Mouse (Mus musculus) liver, embryonic 11.5 days (tissue): ENCODE results near the gene Gm49450. TPM values are rescaled to one million over a fixed set of nuclear protein-coding genes. Genes with fewer than 3 reads are reported as not detected.
"Not testable (repeated sequence)": the region's sequence is repeated elsewhere in the genome, so short reads cannot be mapped to it uniquely, and the experiment has no call there.

Source experiments
- ATAC-seq: fragments of 200-750 bp; cut with Nextera tagmentation; replicated peaks from 2 replicates; pipeline ENCODE4 v1.8.0; 2017; ENCODE audit warnings: moderate number of reproducible peaks, mild to moderate bottlenecking, moderate TSS enrichment, moderate library complexity; ENCODE audit not compliant: low FRiP score
- DNase-seq: peaks from one replicate; pipeline ENCODE4 v3.0.0-alpha.2; 2017; ENCODE audit warnings: low spot score
- H3K27ac ChIP-seq: fragments of 300-500 bp; sonication (generic); 2 replicates; pipeline ENCODE4 v1.5.1; 2014; ENCODE audit warnings: mild to moderate bottlenecking, low read depth, low read length, control low read depth
- H3K27me3 ChIP-seq: fragments of 300-500 bp; sonication (generic); replicated peaks from 2 replicates; pipeline ENCODE4 v1.6.1; 2014; ENCODE audit warnings: low read length, mixed read lengths; ENCODE audit not compliant: control insufficient read depth, insufficient read depth
- H3K36me3 ChIP-seq: fragments of 300-500 bp; sonication (generic); 2 replicates; pipeline ENCODE4 v1.6.1; 2014; ENCODE audit warnings: mild to moderate bottlenecking, low read length, moderate library complexity, mixed read lengths; ENCODE audit not compliant: control insufficient read depth, insufficient read depth
- H3K4me1 ChIP-seq: fragments of 300-500 bp; sonication (generic); replicated peaks from 2 replicates; pipeline ENCODE4 v1.6.1; 2014; ENCODE audit warnings: low read length, mixed read lengths; ENCODE audit not compliant: control insufficient read depth, insufficient read depth
- H3K4me2 ChIP-seq: fragments of 300-500 bp; sonication (generic); 2 replicates; pipeline ENCODE4 v1.6.1; 2014; ENCODE audit warnings: mild to moderate bottlenecking, control low read depth, moderate library complexity
- H3K4me3 ChIP-seq: fragments of 300-500 bp; sonication (generic); 2 replicates; pipeline ENCODE4 v1.5.1; 2014; ENCODE audit warnings: low read depth, low read length, control low read depth
- H3K9ac ChIP-seq: fragments of 300-500 bp; sonication (generic); 2 replicates; pipeline ENCODE4 v1.6.1; 2014; ENCODE audit warnings: low read depth, low read length, control low read depth
- H3K9me3 ChIP-seq: fragments of 300-500 bp; sonication (generic); 2 replicates; pipeline ENCODE4 v1.6.1; 2016; ENCODE audit warnings: low read length, inconsistent platforms, mixed read lengths; ENCODE audit not compliant: control insufficient read depth
- WGBS: fragments of 180-500 bp; shearing (Covaris S2); extraction: QIAGEN DNeasy Blood & Tissue Kit; methylation state at CpG from one replicate; pipeline ENCODE4 v1.1.7; 2014; 5-methylcytosine and 5-hydroxymethylcytosine counted together
- polyA plus RNA-seq: library from polyadenylated mRNA; unstranded; fragments of >200 nt; fragmentation: Nextera tagmentation; extraction: Ambion mirVana; gene quantifications from 2 replicates; pipeline ENCODE4 v1.2.1, GENCODE M21; 2014

Gene Gm49450
- polyA plus RNA-seq, 1 experiment from 2014 or later, result not detected

DNA sequence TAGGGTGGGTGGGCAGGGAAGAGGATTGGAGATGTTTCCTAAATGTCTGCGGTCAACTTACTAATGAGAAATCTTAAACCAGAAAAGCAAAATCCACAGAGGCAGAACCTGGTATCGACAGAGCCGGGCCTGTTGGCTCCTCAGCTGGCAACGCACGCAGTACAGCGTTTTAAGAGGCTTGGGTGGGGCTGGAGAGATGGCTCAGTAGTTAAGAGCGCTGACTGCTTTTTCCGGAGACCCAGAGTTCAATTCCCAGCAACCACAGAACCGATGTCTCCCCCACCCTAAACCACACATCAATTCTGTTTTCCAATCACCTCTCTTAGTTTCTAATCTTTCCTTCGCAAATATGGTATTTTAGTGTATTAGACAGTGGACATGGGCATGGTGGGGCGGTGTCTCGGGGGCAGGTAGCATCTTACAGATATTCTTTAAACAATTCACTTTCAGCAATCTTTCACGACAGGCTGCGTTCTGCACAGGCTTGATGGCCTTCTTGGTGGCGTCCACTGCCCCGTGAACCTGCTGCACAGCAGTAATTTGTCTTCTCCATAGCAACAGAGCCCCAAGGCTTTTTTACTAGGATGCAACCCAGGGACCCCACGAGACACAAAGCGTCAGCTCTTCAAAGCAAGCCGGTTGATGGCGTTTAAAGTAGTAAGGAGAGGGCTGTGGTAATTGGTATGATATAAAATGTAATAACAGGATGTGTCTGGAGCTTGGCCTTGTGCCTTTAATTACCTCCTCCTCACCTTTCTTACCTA is 25.2 kb upstream of the Gm49450 start:
- no peak overlapping the region for H3K27ac ChIP-seq
- H3K27me3 ChIP-seq, result no peaks in the 10 kb centered on the region
- H3K4me3 ChIP-seq, result no peak overlapping the region
- H3K9me3 ChIP-seq, result no peaks in the 10 kb centered on the region
- DNase-seq (no peak), ATAC-seq (no peak)
- no peak overlapping the region for H3K9ac ChIP-seq
- peaks cover 7% of the 10 kb centered on the region for H3K4me1 ChIP-seq
- WGBS, result 76% methylated on average over 20 of the region's 20 CpGs
- H3K36me3 ChIP-seq, result no peaks in the 10 kb centered on the region
- no peak overlapping the region for H3K4me2 ChIP-seq

DNA sequence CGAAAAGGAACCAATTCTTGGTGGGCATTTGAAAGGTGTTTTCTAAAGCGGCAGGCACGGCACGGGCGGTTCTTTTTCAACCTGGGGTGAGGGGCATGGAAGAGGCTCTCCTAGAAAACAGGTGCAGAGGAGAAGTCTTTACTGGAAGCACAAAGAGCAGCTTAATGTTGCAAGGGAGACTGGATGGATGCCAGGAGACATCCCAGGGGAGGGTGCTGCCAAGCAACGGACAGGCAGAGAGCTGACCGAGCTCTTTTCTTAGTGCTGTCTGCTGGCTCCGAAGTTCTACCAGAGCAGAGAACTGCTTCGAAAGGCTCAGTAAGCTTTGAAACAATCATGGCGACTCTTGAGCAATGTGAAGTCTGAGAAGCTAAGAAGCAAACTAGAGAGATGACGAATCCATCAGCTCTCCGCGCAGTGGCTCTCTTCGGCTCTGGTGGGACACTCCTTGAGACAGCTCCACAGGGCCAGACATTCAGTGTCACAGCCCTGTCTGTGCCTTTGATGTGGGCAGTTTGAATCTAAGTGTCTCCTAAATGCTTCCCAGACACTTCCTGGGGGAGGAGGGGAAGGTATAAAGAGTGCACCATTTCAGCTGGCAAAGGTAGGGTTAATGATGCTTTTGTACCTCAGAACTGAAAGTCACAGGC is 24.5 kb upstream of the Gm49450 start:
- H3K4me1 ChIP-seq, result peaks cover under 1% of the 10 kb centered on the region; the same call in 1 of the 2 replicates
- H3K36me3 ChIP-seq, result no peaks in the 10 kb centered on the region
- DNase-seq (no peak), ATAC-seq (no peak)
- no peak overlapping the region for H3K4me2 ChIP-seq
- no peak overlapping the region for H3K27ac ChIP-seq
- no peaks in the 10 kb centered on the region for H3K27me3 ChIP-seq
- WGBS, result 84% methylated on average over 14 of the region's 14 CpGs
- no peak overlapping the region for H3K9ac ChIP-seq
- no peak overlapping the region for H3K4me3 ChIP-seq
- no peaks in the 10 kb centered on the region for H3K9me3 ChIP-seq

DNA sequence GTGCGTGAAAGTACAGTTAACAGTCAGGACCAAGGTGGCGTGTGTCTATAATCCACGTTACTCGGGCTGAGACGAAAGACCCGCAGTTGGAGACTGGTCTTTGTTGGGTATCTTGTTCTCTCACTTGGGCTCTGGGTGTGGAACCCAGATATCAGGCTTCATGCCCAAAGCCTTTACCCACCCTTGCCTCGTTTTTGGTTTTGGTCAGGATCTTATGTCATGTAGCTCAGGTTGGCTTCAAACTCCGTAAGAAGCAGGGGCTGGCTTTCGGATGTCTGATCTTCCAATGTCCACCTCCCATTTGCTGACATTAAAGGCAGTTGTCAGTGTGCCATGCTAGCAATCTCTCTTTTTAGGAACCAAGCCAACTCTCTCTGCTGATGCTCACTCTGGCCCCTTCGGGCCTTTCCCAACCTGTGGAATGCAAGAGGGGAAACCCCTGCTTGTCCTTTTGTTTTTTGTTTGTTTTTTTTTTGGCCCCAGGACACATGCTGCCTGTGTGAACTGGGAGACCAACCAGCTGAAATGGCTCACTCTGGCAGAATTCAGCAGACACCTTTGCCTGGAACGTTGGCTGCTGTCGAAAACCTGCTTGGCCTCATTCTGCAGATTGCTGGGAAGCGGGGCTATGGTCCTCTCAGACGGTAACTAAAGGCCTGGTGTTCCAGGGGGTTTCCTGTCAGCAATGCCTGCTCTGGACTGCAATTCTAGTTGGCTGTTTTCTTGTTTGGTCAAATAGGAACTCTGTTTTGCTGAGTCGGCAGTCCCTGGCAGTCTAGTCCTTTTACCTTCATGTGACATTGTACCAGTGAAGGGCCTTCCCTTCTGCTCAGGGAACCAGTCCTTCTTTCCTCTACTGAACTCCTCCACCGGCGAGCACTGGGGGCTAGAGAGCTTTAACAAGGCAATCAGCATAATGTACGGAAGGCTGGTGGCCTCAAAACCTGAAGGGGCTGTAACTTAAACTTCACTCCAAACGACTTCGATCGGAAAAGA is 23.7 kb upstream of the Gm49450 start:
- DNase-seq (peak; percentile 29), ATAC-seq (no peak)
- Histone ChIP-seq H3K27ac (no peak overlapping the region), H3K4me2 (no peak overlapping the region), H3K36me3 (no peaks in the 10 kb centered on the region), H3K27me3 (no peaks in the 10 kb centered on the region), H3K4me1 (no peaks in the 10 kb centered on the region), H3K9me3 (no peaks in the 10 kb centered on the region), H3K4me3 (no peak overlapping the region), H3K9ac (no peak overlapping the region)
- WGBS, result 77% methylated on average over 21 of the region's 21 CpGs

- Histone ChIP-seq H3K4me3 (no peak overlapping the region), H3K4me2 (no peak overlapping the region), H3K9me3 (no peaks in the 10 kb centered on the region), H3K4me1 (peaks cover 4% of the 10 kb centered on the region), H3K27me3 (no peaks in the 10 kb centered on the region), H3K9ac (no peak overlapping the region), H3K27ac (no peak overlapping the region), H3K36me3 (no peaks in the 10 kb centered on the region)
- no peak for ATAC-seq
- no peak for DNase-seq
- 84% methylated on average over 9 of the region's 9 CpGs for WGBS
These were observed 19.8 kb upstream of the Gm49450 start for GRCm38 (mm10) chr15:98973015-98973614.

DNA sequence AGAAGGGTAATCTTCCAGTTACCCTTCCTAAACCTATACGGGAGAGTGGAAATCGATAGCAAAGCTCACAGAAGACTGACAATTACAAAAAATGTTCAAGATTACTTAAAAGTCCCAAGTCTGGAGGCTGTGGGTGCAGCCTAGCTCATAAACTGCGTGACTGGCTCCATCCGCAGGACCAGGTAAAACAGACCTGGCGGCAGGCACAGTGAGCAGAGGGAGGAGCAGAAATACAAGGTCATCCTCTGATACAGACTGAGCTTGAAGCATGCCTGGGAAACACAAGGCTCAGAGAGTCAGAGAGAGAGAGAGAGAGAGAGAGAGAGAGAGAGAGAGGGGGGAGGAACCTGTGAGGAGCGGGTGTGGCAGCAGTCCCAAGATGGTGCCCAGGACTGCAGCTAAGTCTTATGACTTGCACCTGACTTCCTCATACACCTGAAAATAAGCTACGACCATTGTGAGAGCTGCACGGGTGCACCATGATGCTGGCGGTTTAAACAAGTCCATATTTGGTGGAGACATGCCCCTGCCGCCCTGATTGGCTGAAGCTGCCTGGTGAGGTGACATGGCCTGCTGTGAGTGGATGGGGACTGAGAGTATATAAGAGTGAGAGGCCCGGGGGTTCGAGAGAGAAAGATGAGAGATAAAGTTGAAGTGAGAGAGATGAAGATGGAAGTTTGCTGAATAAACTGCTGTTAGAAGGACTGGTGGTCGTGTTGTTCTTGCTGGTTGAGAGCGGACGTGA is 18.4 kb upstream of the Gm49450 start:
- not testable (repeated sequence) for H3K27me3 ChIP-seq, H3K27ac ChIP-seq, H3K36me3 ChIP-seq, H3K4me3 ChIP-seq, H3K4me1 ChIP-seq, H3K9ac ChIP-seq, DNase-seq, H3K9me3 ChIP-seq, ATAC-seq, H3K4me2 ChIP-seq
- 65% methylated on average over 15 of the region's 15 CpGs for WGBS

DNA sequence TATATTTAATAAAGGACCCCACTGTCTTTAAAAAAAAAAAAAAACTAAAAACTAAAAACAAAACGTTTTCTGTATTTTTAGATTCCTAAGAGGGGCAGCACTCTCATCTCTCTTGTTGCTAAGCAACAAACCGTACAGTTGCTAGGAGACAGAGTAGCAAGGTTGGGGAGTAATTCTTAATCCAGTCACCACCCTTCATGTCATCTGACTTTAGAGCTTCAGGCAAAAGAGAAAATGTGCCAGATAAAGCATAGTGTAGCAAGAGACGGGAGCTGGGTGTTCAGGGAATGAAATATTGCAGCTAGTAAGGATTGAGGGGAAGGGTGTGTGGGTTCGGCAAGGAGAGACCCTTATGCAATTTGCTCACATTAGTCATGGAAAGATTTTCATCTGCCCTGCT is 17.8 kb upstream of the Gm49450 start:
- ATAC-seq (no peak), DNase-seq (peak; percentile 20)
- H3K9ac ChIP-seq, result no peak overlapping the region
- H3K4me3 ChIP-seq, result no peak overlapping the region
- WGBS, result 58% methylated on average over 4 of the region's 4 CpGs
- peaks cover 4% of the 10 kb centered on the region for H3K4me1 ChIP-seq
- no peaks in the 10 kb centered on the region for H3K9me3 ChIP-seq
- H3K36me3 ChIP-seq, result no peaks in the 10 kb centered on the region
- no peak overlapping the region for H3K4me2 ChIP-seq
- H3K27ac ChIP-seq, result no peak overlapping the region
- no peaks in the 10 kb centered on the region for H3K27me3 ChIP-seq

DNA sequence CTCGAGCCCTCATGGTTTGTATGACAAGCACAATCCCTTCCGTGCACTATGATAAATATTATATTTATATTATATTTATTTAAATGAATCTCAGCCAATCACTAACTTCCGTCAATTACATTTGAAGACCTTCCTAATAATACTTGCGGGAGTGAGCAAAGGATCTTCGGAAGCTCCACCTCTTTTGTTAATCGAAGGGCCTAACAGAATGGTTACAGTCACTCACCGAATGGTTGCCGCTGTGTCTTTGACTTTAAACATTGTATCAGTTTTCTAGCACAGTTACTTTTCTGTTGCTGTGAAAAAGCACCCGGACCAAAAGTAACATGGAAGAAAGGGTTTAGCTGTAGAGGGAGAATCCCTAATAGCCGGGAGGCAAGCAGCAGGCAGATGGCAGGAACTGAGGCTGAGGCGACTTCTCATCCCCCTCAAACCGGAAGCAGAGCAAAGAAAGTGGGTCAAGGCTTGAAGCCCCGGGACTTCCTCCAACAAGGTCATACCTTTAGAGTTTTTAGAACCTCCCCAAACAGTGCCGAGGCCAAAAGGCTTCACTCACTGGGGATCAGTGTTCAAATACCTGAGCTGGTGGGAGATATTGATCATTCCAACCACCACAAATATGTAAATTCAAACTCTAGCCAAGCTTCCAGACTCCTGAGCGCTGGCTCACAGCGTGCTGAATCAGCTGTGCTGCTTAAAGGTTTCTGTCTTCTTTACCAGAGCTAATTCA is 16.2 kb upstream of the Gm49450 start:
- no peak for DNase-seq
- Histone ChIP-seq H3K4me2 (peak overlapping the region; percentile 23; the same call in 1 of the 2 replicates), H3K27me3 (no peaks in the 10 kb centered on the region), H3K4me3 (no peak overlapping the region), H3K36me3 (no peaks in the 10 kb centered on the region), H3K9me3 (no peaks in the 10 kb centered on the region), H3K9ac (no peak overlapping the region), H3K4me1 (peaks cover 4% of the 10 kb centered on the region), H3K27ac (peak overlapping the region; percentile 26; the same call in 1 of the 2 replicates)
- ATAC-seq, result no peak
- 24% methylated on average over 16 of the region's 16 CpGs for WGBS
